Mouse (Mus musculus): ENCODE results near the gene Car4. TPM values are rescaled to one million over a fixed set of nuclear protein-coding genes. Genes with fewer than 3 reads are reported as not detected.

Gene Car4
- polyA plus RNA-seq, 1 experiment from 2014 or later = 172 TPM

DNA sequence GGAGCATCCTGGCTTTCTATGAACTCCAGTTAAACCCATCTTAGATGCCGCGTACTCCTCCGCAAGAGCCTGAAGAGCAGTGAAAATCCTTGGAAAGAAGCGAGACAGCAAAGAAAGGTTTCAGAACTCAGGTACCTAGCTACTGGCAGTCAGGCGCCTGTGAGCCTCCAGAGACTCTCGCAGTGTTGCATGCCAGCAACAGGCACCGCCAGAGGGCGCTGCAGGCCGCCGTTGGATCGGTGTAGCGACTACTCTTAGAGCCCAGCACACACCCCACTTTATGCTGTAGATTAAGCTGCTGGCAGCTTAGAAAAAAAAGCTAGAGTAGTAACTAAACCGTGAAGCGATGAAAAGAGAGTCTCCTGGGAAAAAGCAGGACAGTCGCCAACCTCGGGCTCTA lies 39.2 kb upstream of the Car4 start:
- Histone ChIP-seq H3K4me1 (ENCODE audit: insufficient read depth, low read depth, low read length) (no peaks in the 10 kb centered on the region; the same call in 1 of the 2 replicates), H3K36me3 (ENCODE audit: insufficient read depth, low read length) (no peaks in the 10 kb centered on the region), H3K27me3 (replicated peaks; ENCODE audit: insufficient read depth, low read length) (no peaks in the 10 kb centered on the region), H3K4me2 (replicated peaks; ENCODE audit: low read depth, low read length) (no peak overlapping the region), H3K4me3 (ENCODE audit: low read depth, low read length) (no peak overlapping the region), H3K9me3 (ENCODE audit: low read length) (no peaks in the 10 kb centered on the region), H3K9ac (replicated peaks; ENCODE audit: low read depth) (no peak overlapping the region), H3K27ac (ENCODE audit: low read length) (no peak overlapping the region)
- peak; percentile 81 for ATAC-seq
- DNase-seq (ENCODE audit: low spot score) = peak; percentile 86
- peak; percentile 95 for TF ChIP-seq CTCF (IDR thresholded peaks at IDR 0.05)
- no peak for TF ChIP-seq EP300 (IDR thresholded peaks at IDR 0.05)
- WGBS = 3% methylated on average over 16 of the region's 16 CpGs

GRCm38 (mm10) chr11:84919276-84919675 lies 38.3 kb upstream of the Car4 start:
- 35% methylated on average over 3 of the region's 3 CpGs for WGBS
- Histone ChIP-seq H3K4me1 (ENCODE audit: insufficient read depth, low read depth, low read length) (no peaks in the 10 kb centered on the region; the same call in 1 of the 2 replicates), H3K9me3 (ENCODE audit: low read length) (no peaks in the 10 kb centered on the region), H3K4me2 (replicated peaks; ENCODE audit: low read depth, low read length) (no peak overlapping the region), H3K27ac (ENCODE audit: low read length) (no peak overlapping the region), H3K27me3 (replicated peaks; ENCODE audit: insufficient read depth, low read length) (no peaks in the 10 kb centered on the region), H3K9ac (replicated peaks; ENCODE audit: low read depth) (no peak overlapping the region), H3K4me3 (ENCODE audit: low read depth, low read length) (no peak overlapping the region), H3K36me3 (ENCODE audit: insufficient read depth, low read length) (no peaks in the 10 kb centered on the region)
- TF ChIP-seq EP300 (IDR thresholded peaks at IDR 0.05) = no peak
- peak; percentile 57 for TF ChIP-seq CTCF (IDR thresholded peaks at IDR 0.05)
- ATAC-seq = no peak
- DNase-seq (ENCODE audit: low spot score) = peak; percentile 66

- Histone ChIP-seq H3K27me3 (replicated peaks; ENCODE audit: insufficient read depth, low read length) (no peaks in the 10 kb centered on the region), H3K4me1 (ENCODE audit: insufficient read depth, low read depth, low read length) (no peaks in the 10 kb centered on the region; the same call in 1 of the 2 replicates), H3K27ac (ENCODE audit: low read length) (no peak overlapping the region), H3K9me3 (ENCODE audit: low read length) (no peaks in the 10 kb centered on the region), H3K4me3 (ENCODE audit: low read depth, low read length) (no peak overlapping the region), H3K9ac (replicated peaks; ENCODE audit: low read depth) (no peak overlapping the region), H3K4me2 (replicated peaks; ENCODE audit: low read depth, low read length) (no peak overlapping the region), H3K36me3 (ENCODE audit: insufficient read depth, low read length) (no peaks in the 10 kb centered on the region)
- DNase-seq (ENCODE audit: low spot score) (peak; percentile 14), ATAC-seq (no peak)
- no peak for TF ChIP-seq CTCF (IDR thresholded peaks at IDR 0.05)
- no peak for TF ChIP-seq EP300 (IDR thresholded peaks at IDR 0.05)
- WGBS = 56% methylated on average over 7 of the region's 7 CpGs
Observed at GRCm38 (mm10) chr11:84919951-84920350, 37.6 kb upstream of the Car4 start.

DNA sequence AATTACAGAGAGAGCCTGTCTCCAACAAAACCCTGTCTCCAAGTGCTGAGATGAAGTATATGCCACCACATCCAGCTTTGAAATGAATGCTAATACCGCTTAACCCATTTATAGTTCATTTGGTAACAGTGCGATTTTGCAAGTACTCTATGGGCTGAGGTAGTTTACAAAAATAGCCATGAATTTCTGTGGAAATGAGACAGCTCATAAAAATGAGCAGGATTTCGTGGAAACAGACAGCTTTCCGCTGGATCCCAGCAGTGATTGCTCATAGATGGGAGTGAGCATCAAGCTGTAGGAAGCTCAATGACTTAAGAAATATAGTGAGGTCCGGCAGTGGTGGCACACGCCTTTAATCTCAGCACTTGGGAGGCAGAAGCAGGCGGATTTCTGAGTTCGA lies 36.6 kb upstream of the Car4 start:
- no peak overlapping the region for H3K27ac ChIP-seq (ENCODE audit: low read length)

DNA sequence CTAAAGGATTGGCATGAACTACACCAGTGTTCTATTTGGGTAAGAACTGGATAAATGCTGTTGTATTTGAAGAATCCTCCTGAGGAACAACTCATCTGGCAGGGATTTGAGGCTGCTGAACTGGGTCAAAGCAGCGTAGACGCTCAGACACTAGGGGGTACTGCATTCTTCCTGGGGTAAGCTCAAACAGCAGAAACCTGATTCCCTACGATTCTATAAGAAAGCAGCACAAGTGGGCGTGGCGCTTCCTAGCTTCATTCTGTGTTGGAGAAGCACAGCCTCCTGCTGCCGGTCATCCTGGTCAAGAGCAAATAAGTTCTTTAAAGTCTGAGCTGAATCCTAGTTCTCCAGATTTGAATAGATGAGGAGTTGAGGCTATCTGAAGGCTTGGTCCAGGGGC lies 25.3 kb upstream of the Car4 start:
- no peak overlapping the region for H3K27ac ChIP-seq (ENCODE audit: low read length)
- WGBS = 9% methylated on average over 6 of the region's 6 CpGs
- no peaks in the 10 kb centered on the region for H3K27me3 ChIP-seq (replicated peaks; ENCODE audit: insufficient read depth, low read length)
- H3K9ac ChIP-seq (replicated peaks; ENCODE audit: low read depth) = no peak overlapping the region
- DNase-seq (ENCODE audit: low spot score) = no peak
- no peak for ATAC-seq
- H3K4me3 ChIP-seq (ENCODE audit: low read depth, low read length) = no peak overlapping the region
- no peaks in the 10 kb centered on the region for H3K36me3 ChIP-seq (ENCODE audit: insufficient read depth, low read length)
- TF ChIP-seq CTCF (IDR thresholded peaks at IDR 0.05) (no peak), EP300 (IDR thresholded peaks at IDR 0.05) (no peak)
- H3K4me2 ChIP-seq (replicated peaks; ENCODE audit: low read depth, low read length) = no peak overlapping the region
- no peaks in the 10 kb centered on the region for H3K9me3 ChIP-seq (ENCODE audit: low read length)
- H3K4me1 ChIP-seq (ENCODE audit: insufficient read depth, low read depth, low read length) = no peaks in the 10 kb centered on the region

More for the DNA sequence above, 36.6 kb upstream of the Car4 start:
- ATAC-seq = no peak
- DNase-seq (ENCODE audit: low spot score) = no peak
- Histone ChIP-seq H3K36me3 (ENCODE audit: insufficient read depth, low read length) (no peaks in the 10 kb centered on the region), H3K4me3 (ENCODE audit: low read depth, low read length) (no peak overlapping the region), H3K4me2 (replicated peaks; ENCODE audit: low read depth, low read length) (no peak overlapping the region), H3K4me1 (ENCODE audit: insufficient read depth, low read depth, low read length) (no peaks in the 10 kb centered on the region; the same call in 1 of the 2 replicates), H3K9ac (replicated peaks; ENCODE audit: low read depth) (no peak overlapping the region), H3K27me3 (replicated peaks; ENCODE audit: insufficient read depth, low read length) (no peaks in the 10 kb centered on the region), H3K9me3 (ENCODE audit: low read length) (no peaks in the 10 kb centered on the region)
- WGBS = 82% methylated on average over 8 of the region's 8 CpGs
- TF ChIP-seq CTCF (IDR thresholded peaks at IDR 0.05) (no peak), EP300 (IDR thresholded peaks at IDR 0.05) (no peak)

DNA sequence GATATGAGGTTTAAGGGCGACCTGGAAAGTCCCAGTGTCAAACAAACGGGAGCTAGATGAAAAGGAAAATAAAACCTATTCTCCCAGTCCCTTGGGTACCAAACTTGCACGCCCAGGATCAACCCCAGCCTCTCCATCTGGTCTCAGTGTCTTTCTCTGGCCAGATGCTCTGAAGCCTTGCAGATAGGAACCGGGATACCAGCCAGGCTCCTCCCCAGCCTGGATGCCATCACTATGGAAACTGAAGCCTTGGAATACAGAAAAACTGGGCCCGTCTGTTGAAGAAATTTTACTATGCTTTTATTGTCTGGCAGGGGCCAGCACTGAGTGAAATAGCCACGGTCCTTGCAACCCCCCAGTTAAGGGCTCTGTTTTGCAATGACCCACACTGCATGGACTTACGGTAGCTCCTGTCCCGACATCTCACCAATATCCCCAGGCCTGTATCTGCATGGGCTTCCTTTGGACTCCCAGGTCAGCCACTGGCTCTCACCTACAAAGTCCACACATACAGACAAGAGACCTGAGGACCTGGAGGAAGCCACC lies 18.0 kb upstream of the Car4 start:
- H3K27me3 ChIP-seq (replicated peaks; ENCODE audit: insufficient read depth, low read length) = peaks cover 7% of the 10 kb centered on the region; the same call in 1 of the 2 replicates
- no peak for DNase-seq (ENCODE audit: low spot score)

More for the DNA sequence above, 18.0 kb upstream of the Car4 start:
- no peak overlapping the region for H3K9ac ChIP-seq (replicated peaks; ENCODE audit: low read depth)
- ATAC-seq = no peak
- H3K4me3 ChIP-seq (ENCODE audit: low read depth, low read length) = no peak overlapping the region
- 58% methylated on average over 8 of the region's 8 CpGs for WGBS
- H3K4me1 ChIP-seq (ENCODE audit: insufficient read depth, low read depth, low read length) = no peaks in the 10 kb centered on the region
- no peaks in the 10 kb centered on the region for H3K36me3 ChIP-seq (ENCODE audit: insufficient read depth, low read length)
- H3K27ac ChIP-seq (ENCODE audit: low read length) = no peak overlapping the region
- H3K4me2 ChIP-seq (replicated peaks; ENCODE audit: low read depth, low read length) = no peak overlapping the region
- no peaks in the 10 kb centered on the region for H3K9me3 ChIP-seq (ENCODE audit: low read length)
- TF ChIP-seq EP300 (IDR thresholded peaks at IDR 0.05) = no peak
- no peak for TF ChIP-seq CTCF (IDR thresholded peaks at IDR 0.05)

Measured in lung, postnatal 0 days (tissue).